Mouse (Mus musculus): ENCODE results near the gene Traf5. TPM values are rescaled to one million over a fixed set of nuclear protein-coding genes. Genes with fewer than 3 reads are reported as not detected.

Traf5 gene
- polyA plus RNA-seq, 1 experiment from 2014 or later, result 7.8 TPM

DNA sequence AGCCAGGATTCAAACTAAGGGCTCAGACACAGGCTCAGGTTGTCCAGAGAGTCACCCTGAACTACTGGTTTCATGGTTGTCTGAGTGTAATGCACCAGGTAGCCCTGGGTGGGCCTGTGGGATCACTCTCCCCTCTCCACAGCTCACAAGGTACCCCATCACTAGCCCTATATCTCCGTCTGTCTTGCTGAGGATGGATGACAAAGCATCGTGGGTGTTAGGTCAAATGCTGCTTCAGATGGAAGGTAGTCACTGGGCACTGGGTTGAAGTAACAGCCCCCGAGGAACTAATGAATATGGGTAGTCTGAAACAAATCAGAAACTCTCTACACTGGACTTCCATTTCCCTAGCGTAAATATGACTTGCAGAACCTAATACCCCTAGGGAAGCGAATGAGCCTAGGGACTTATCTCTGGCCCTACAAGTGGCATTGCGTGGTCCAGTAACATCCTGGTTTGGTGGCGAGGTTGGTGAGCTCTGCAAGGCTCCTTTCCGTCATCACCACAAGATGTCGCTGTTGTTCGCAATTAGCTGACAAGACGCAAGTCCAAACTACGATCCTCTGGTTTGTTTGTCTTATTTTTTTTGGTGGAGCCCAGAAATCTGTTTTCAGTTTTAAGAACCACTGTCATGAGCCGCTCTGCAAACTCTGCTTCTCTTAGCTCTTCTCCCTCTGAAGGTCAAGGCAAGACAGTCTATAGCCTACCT, 127.4 kb downstream of the Traf5 start:
- WGBS, result 18% methylated on average over 13 of the region's 13 CpGs
- H3K36me3 ChIP-seq (replicated peaks; ENCODE audit: control insufficient read depth, insufficient read depth, low read depth, low read length), result no peaks in the 10 kb centered on the region
- H3K27ac ChIP-seq (replicated peaks; ENCODE audit: low read depth, low read length), result no peak overlapping the region
- H3K9me3 ChIP-seq (replicated peaks; ENCODE audit: control insufficient read depth, low read length), result no peaks in the 10 kb centered on the region
- no peak overlapping the region for H3K4me3 ChIP-seq (ENCODE audit: low read depth, low read length)
- ATAC-seq (replicated peaks; ENCODE audit: insufficient number of reproducible peaks, low FRiP score, low TSS enrichment, low read depth), result 0 out of 2 replicates have a peak, but pooled peaks have one; percentile 46
- no peak overlapping the region for H3K4me2 ChIP-seq (ENCODE audit: low read depth, low read length)
- H3K4me1 ChIP-seq (ENCODE audit: control insufficient read depth, insufficient read depth, low read length), result no peaks in the 10 kb centered on the region
- DNase-seq (ENCODE audit: low spot score), result peak; percentile 92
- no peak overlapping the region for H3K9ac ChIP-seq (replicated peaks; ENCODE audit: low read length)
- no peaks in the 10 kb centered on the region for H3K27me3 ChIP-seq (ENCODE audit: control insufficient read depth, insufficient read depth, low read length)

DNA sequence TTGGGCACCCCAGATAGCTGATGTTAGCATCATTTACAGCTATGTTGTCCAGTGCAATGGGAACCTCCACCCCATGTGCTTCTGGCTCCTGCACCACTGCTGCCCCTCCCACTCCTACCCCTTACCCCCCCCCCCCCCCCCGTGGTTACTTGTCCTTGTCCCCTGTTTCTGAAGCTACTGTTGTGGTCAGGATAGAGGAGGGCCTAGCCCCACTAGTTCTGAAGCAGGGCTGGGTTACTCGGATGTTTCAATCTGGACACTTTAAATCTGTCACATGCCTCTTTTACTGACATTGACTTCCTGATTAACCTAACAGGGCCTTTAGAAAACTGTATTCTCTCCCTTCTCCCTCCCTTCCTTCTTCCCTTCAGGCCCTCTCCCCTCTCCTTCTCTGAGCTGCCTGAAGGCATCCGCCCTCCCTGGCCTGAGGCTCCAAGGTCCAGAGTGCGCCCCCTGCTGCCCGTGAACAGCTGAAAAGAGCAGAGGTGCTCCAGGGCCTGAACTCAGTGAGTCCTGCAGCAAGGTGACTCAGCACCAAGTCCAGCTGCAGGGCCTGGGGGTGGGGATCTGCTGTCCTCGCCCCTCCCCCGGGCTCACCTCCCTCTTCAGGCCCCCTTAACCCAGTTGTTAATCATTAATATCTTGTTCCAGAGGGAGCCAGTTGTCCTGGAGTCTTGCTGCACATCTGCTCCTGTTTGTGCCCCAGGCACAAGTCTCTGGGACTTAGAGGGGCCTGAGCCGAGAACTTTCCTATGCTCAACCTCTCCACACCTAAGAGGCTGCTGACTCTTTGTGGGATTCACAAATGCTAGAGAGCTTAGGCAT, 128.2 kb downstream of the Traf5 start:
- H3K4me2 ChIP-seq (ENCODE audit: low read depth, low read length), result no peak overlapping the region
- peak; percentile 73; the same call in 1 of the 2 replicates for ATAC-seq (replicated peaks; ENCODE audit: insufficient number of reproducible peaks, low FRiP score, low TSS enrichment, low read depth)
- WGBS, result 17% methylated on average over 8 of the region's 8 CpGs
- no peaks in the 10 kb centered on the region for H3K27me3 ChIP-seq (ENCODE audit: control insufficient read depth, insufficient read depth, low read length)
- H3K9ac ChIP-seq (replicated peaks; ENCODE audit: low read length), result no peak overlapping the region
- peak; percentile 78 for DNase-seq (ENCODE audit: low spot score)
- no peaks in the 10 kb centered on the region for H3K36me3 ChIP-seq (replicated peaks; ENCODE audit: control insufficient read depth, insufficient read depth, low read depth, low read length)
- H3K4me1 ChIP-seq (ENCODE audit: control insufficient read depth, insufficient read depth, low read length), result no peaks in the 10 kb centered on the region
- no peaks in the 10 kb centered on the region for H3K9me3 ChIP-seq (replicated peaks; ENCODE audit: control insufficient read depth, low read length)
- H3K27ac ChIP-seq (replicated peaks; ENCODE audit: low read depth, low read length), result no peak overlapping the region
- no peak overlapping the region for H3K4me3 ChIP-seq (ENCODE audit: low read depth, low read length)

DNA sequence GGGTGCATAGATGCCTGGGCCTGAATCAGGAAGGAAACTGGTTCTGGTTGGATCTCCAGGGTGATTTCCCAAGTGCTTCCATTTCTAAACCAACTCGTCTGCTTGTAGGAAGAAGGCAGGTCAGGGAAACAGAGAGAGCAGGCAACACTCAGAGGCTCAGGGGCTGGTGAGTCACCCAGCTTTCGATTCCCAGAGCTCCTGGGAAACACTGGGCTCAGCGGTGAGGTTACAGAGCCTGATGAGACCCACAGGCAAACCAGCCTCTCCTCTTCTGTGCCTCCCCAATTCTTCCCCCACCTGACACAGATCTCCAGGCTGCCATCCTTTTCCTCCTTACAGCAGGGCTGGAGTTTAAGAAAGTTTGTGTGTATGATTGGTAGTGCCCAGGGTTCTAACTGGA, 128.9 kb downstream of the Traf5 start:
- H3K4me2 ChIP-seq (ENCODE audit: low read depth, low read length), result no peak overlapping the region
- no peak overlapping the region for H3K9ac ChIP-seq (replicated peaks; ENCODE audit: low read length)
- H3K9me3 ChIP-seq (replicated peaks; ENCODE audit: control insufficient read depth, low read length), result no peaks in the 10 kb centered on the region
- H3K27me3 ChIP-seq (ENCODE audit: control insufficient read depth, insufficient read depth, low read length), result no peaks in the 10 kb centered on the region
- 81% methylated on average over 3 of the region's 3 CpGs for WGBS
- no peak for DNase-seq (ENCODE audit: low spot score)
- no peak for ATAC-seq (replicated peaks; ENCODE audit: insufficient number of reproducible peaks, low FRiP score, low TSS enrichment, low read depth)
- H3K4me1 ChIP-seq (ENCODE audit: control insufficient read depth, insufficient read depth, low read length), result no peaks in the 10 kb centered on the region
- H3K36me3 ChIP-seq (replicated peaks; ENCODE audit: control insufficient read depth, insufficient read depth, low read depth, low read length), result no peaks in the 10 kb centered on the region
- H3K4me3 ChIP-seq (ENCODE audit: low read depth, low read length), result no peak overlapping the region
- H3K27ac ChIP-seq (replicated peaks; ENCODE audit: low read depth, low read length), result no peak overlapping the region

DNA sequence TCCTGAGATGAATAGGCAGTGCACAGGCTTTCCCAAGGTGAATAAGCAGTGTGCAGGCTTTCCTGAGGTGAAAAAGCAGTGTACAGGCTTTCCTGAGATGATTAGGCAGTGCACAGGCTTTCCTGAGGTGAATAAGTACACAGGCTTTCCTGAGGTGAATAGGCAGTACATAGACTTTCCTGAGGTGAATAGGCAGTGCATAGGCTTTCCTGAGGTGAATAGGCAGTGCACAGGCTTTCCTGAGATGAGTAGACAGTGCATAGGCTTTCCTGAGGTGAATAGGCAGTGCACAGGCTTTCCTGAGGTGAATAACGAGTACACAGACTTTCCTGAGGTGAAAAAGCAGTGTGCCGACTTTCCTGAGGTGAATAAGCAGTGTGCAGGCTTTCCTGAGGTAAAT, 131.4 kb downstream of the Traf5 start:
- ATAC-seq (replicated peaks; ENCODE audit: insufficient number of reproducible peaks, low FRiP score, low TSS enrichment, low read depth) (no peak), DNase-seq (ENCODE audit: low spot score) (no peak)
- no peak overlapping the region for H3K4me2 ChIP-seq (ENCODE audit: low read depth, low read length)
- no peak overlapping the region for H3K4me3 ChIP-seq (ENCODE audit: low read depth, low read length)
- H3K9me3 ChIP-seq (replicated peaks; ENCODE audit: control insufficient read depth, low read length), result no peaks in the 10 kb centered on the region
- H3K27ac ChIP-seq (replicated peaks; ENCODE audit: low read depth, low read length), result no peak overlapping the region
- no peak overlapping the region for H3K9ac ChIP-seq (replicated peaks; ENCODE audit: low read length)
- 66% methylated on average over 2 of the region's 2 CpGs for WGBS
- no peaks in the 10 kb centered on the region for H3K36me3 ChIP-seq (replicated peaks; ENCODE audit: control insufficient read depth, insufficient read depth, low read depth, low read length)
- H3K27me3 ChIP-seq (ENCODE audit: control insufficient read depth, insufficient read depth, low read length), result no peaks in the 10 kb centered on the region
- H3K4me1 ChIP-seq (ENCODE audit: control insufficient read depth, insufficient read depth, low read length), result no peaks in the 10 kb centered on the region

DNA sequence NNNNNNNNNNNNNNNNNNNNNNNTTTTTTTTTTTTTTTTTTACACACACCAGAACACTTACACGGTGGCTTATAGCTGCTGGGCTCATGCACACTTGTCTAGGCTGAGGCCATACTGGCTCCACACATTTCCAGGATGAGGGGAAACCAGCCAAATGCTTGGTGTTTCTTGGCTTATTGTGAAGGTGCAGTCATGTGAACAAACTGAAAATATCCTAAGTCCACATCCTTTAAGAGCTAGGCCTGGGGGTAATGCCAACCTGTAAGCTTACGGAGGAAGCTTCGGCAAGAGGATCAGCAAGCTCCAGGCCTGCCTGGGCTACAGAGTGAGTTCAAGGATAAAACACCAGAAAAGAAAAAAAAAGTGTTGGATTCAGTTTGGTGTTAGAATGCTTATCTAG, 135.0 kb downstream of the Traf5 start:
- no peaks in the 10 kb centered on the region for H3K9me3 ChIP-seq (replicated peaks; ENCODE audit: control insufficient read depth, low read length)
- H3K9ac ChIP-seq (replicated peaks; ENCODE audit: low read length), result no peak overlapping the region
- H3K27me3 ChIP-seq (ENCODE audit: control insufficient read depth, insufficient read depth, low read length), result no peaks in the 10 kb centered on the region
- no peak for DNase-seq (ENCODE audit: low spot score)
- H3K36me3 ChIP-seq (replicated peaks; ENCODE audit: control insufficient read depth, insufficient read depth, low read depth, low read length), result no peaks in the 10 kb centered on the region
- no peak overlapping the region for H3K27ac ChIP-seq (replicated peaks; ENCODE audit: low read depth, low read length)
- H3K4me2 ChIP-seq (ENCODE audit: low read depth, low read length), result no peak overlapping the region
- ATAC-seq (replicated peaks; ENCODE audit: insufficient number of reproducible peaks, low FRiP score, low TSS enrichment, low read depth), result no peak
- 96% methylated on average over 3 of the region's 3 CpGs for WGBS
- no peak overlapping the region for H3K4me3 ChIP-seq (ENCODE audit: low read depth, low read length)
- H3K4me1 ChIP-seq (ENCODE audit: control insufficient read depth, insufficient read depth, low read length), result no peaks in the 10 kb centered on the region

DNA sequence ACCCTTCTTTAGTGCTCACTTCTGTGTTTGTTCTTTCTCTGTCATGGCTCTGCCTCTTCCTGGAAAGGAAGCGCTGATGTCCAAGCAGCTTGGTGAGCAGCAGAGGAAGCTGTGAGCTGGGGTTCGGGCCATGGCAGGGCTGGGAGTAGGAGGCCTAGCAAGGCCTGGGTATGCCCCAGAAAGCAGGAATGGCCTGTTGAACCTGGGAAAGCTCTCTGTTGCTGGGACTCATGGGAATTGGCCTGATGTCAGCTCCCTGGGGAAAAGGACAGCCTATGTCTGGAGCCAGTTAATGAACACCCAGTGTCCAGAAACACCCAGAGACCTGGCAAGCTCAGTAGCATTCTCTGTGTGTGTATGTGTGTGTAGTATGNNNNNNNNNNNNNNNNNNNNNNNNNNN, 135.5 kb downstream of the Traf5 start:
- Histone ChIP-seq H3K27me3 (ENCODE audit: control insufficient read depth, insufficient read depth, low read length) (no peaks in the 10 kb centered on the region), H3K4me3 (ENCODE audit: low read depth, low read length) (no peak overlapping the region), H3K9me3 (replicated peaks; ENCODE audit: control insufficient read depth, low read length) (no peaks in the 10 kb centered on the region), H3K4me1 (ENCODE audit: control insufficient read depth, insufficient read depth, low read length) (no peaks in the 10 kb centered on the region), H3K4me2 (ENCODE audit: low read depth, low read length) (no peak overlapping the region), H3K36me3 (replicated peaks; ENCODE audit: control insufficient read depth, insufficient read depth, low read depth, low read length) (no peaks in the 10 kb centered on the region), H3K9ac (replicated peaks; ENCODE audit: low read length) (no peak overlapping the region), H3K27ac (replicated peaks; ENCODE audit: low read depth, low read length) (no peak overlapping the region)
- ATAC-seq (replicated peaks; ENCODE audit: insufficient number of reproducible peaks, low FRiP score, low TSS enrichment, low read depth), result no peak
- DNase-seq (ENCODE audit: low spot score), result no peak
- 86% methylated on average over 2 of the region's 2 CpGs for WGBS

DNA sequence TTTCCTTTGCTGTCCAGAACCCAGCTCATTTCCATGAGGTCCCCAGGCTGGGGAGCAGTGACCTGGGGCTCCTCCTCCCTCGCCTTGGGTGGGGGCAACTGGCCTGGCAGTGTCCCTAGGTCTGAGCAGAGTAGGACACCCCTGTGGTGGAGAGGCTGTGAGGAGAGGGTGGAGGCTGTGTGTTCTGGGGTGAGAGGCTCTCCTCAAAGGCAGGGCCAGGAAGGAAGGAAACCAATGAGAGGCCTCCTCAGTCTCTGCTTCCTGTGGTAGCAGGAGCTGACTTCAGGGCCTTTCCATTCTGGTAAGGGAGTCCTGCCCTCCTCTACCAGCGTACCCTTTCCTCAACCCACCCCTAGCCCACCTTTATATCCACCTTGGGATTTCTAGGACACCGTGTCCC, 136.1 kb downstream of the Traf5 start:
- WGBS, result 83% methylated on average over 3 of the region's 3 CpGs
- H3K9me3 ChIP-seq (replicated peaks; ENCODE audit: control insufficient read depth, low read length), result no peaks in the 10 kb centered on the region
- ATAC-seq (replicated peaks; ENCODE audit: insufficient number of reproducible peaks, low FRiP score, low TSS enrichment, low read depth) (no peak), DNase-seq (ENCODE audit: low spot score) (no peak)
- H3K4me1 ChIP-seq (ENCODE audit: control insufficient read depth, insufficient read depth, low read length), result no peaks in the 10 kb centered on the region
- H3K27me3 ChIP-seq (ENCODE audit: control insufficient read depth, insufficient read depth, low read length), result no peaks in the 10 kb centered on the region
- H3K9ac ChIP-seq (replicated peaks; ENCODE audit: low read length), result no peak overlapping the region
- H3K36me3 ChIP-seq (replicated peaks; ENCODE audit: control insufficient read depth, insufficient read depth, low read depth, low read length), result no peaks in the 10 kb centered on the region
- H3K4me2 ChIP-seq (ENCODE audit: low read depth, low read length), result no peak overlapping the region
- H3K4me3 ChIP-seq (ENCODE audit: low read depth, low read length), result no peak overlapping the region
- no peak overlapping the region for H3K27ac ChIP-seq (replicated peaks; ENCODE audit: low read depth, low read length)

DNA sequence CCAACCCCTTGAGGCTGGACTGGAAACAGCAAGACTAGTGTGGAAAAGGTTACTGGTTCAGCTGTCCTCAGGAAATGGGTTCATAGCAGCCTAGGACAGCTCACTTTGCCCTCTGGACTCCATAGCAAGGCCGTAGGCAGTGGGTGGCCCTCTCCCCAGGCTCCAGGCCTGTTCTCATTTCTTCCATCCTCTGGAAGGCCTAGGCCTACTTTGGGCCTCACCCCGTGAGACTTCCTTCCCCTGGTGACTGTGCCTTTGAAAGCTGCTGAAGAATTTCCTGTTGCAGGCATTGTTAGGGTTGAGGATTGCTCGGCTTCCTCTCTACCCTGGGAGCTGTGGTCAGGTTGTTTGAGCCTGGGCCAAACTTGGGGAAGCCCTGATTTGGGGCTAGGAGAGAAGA, 137.3 kb downstream of the Traf5 start:
- no peak overlapping the region for H3K9ac ChIP-seq (replicated peaks; ENCODE audit: low read length)
- no peak overlapping the region for H3K27ac ChIP-seq (replicated peaks; ENCODE audit: low read depth, low read length)
- DNase-seq (ENCODE audit: low spot score) (no peak), ATAC-seq (replicated peaks; ENCODE audit: insufficient number of reproducible peaks, low FRiP score, low TSS enrichment, low read depth) (no peak)
- no peaks in the 10 kb centered on the region for H3K36me3 ChIP-seq (replicated peaks; ENCODE audit: control insufficient read depth, insufficient read depth, low read depth, low read length)
- H3K9me3 ChIP-seq (replicated peaks; ENCODE audit: control insufficient read depth, low read length), result no peaks in the 10 kb centered on the region
- WGBS, result 49% methylated on average over 3 of the region's 3 CpGs
- no peaks in the 10 kb centered on the region for H3K4me1 ChIP-seq (ENCODE audit: control insufficient read depth, insufficient read depth, low read length)
- no peak overlapping the region for H3K4me2 ChIP-seq (ENCODE audit: low read depth, low read length)
- no peaks in the 10 kb centered on the region for H3K27me3 ChIP-seq (ENCODE audit: control insufficient read depth, insufficient read depth, low read length)
- no peak overlapping the region for H3K4me3 ChIP-seq (ENCODE audit: low read depth, low read length)

All from embryonic facial prominence, embryonic 11.5 days (tissue).